Mouse (Mus musculus) kidney, adult 2 months (tissue): ENCODE measurements around the gene Rbm10.

ENCODE experiments used
- CTCF ChIP-seq: fragments of 200-500 bp; conservative IDR thresholded peaks from 2 replicates; pipeline ENCODE4 v1.5.1; 2011; ENCODE audit warnings: low read depth, mild to moderate bottlenecking, control low read depth, low read length, moderate library complexity, mixed read lengths; ENCODE audit not compliant: insufficient read depth, insufficient read length
- POLR2A ChIP-seq: fragments of 200-500 bp; IDR thresholded peaks from one replicate; pipeline ENCODE4 v1.6.1; 2011; ENCODE audit warnings: low read depth, low read length, control low read depth

DNA sequence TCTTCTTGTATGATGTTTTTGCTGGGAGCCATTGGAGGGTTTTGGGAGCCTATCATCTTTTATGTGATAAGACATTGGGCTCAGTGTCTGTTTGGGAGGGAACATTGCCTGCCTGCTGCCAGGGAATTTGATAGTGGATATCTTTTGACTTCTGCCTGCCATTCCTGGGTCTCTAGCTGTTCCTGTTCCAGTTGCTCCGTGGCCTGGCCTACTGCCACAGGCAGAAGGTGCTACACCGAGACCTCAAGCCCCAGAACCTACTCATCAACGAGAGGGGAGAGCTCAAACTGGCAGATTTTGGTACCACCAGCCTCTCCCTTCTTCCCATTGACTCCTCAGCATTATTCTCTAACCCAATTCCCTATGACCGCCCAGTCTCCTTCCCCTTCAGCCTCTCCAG, 78.5 kb downstream of the Rbm10 start:
- TF ChIP-seq CTCF (no peak), POLR2A (no peak)
